Mouse (Mus musculus) embryonic facial prominence, embryonic 12.5 days (tissue): ENCODE data around the gene Micall1. TPM values are rescaled to one million over a fixed set of nuclear protein-coding genes. Genes with fewer than 3 reads are reported as not detected.

Experiments used
- ATAC-seq: fragments of 200-750 bp; cut with Nextera tagmentation; 2 replicates; pipeline ENCODE4 v1.8.0; 2017; ENCODE audit not compliant: insufficient number of reproducible peaks, insufficient read depth, low FRiP score, low TSS enrichment
- H3K27ac ChIP-seq: fragments of 300-500 bp; sonication (generic); 2 replicates; pipeline ENCODE4 v1.5.1; 2016; ENCODE audit warnings: mild to moderate bottlenecking
- H3K27me3 ChIP-seq: fragments of 300-500 bp; sonication (generic); 2 replicates; pipeline ENCODE4 v1.6.1; 2016; ENCODE audit warnings: mild to moderate bottlenecking, moderate library complexity
- H3K36me3 ChIP-seq: fragments of 300-500 bp; sonication (generic); 2 replicates; pipeline ENCODE4 v1.6.1; 2016; ENCODE audit warnings: mild to moderate bottlenecking
- H3K4me1 ChIP-seq: fragments of 300-500 bp; sonication (generic); 2 replicates; pipeline ENCODE4 v1.6.1; 2016
- H3K4me2 ChIP-seq: fragments of 300-500 bp; sonication (generic); replicated peaks from 2 replicates; pipeline ENCODE4 v1.6.1; 2016; ENCODE audit warnings: mild to moderate bottlenecking, moderate library complexity
- H3K4me3 ChIP-seq: fragments of 300-500 bp; sonication (generic); 2 replicates; pipeline ENCODE4 v1.5.1; 2016; ENCODE audit warnings: mild to moderate bottlenecking
- H3K9ac ChIP-seq: fragments of 300-500 bp; sonication (generic); 2 replicates; pipeline ENCODE4 v1.6.1; 2016; ENCODE audit warnings: mild to moderate bottlenecking, moderate library complexity
- H3K9me3 ChIP-seq: fragments of 300-500 bp; sonication (generic); 2 replicates; pipeline ENCODE4 v1.6.1; 2016; ENCODE audit warnings: mild to moderate bottlenecking, moderate library complexity
- WGBS: fragments of 180-500 bp; shearing (Covaris S2); methylation state at CpG from one replicate; pipeline ENCODE4 v1.1.7; 2016; 5-methylcytosine and 5-hydroxymethylcytosine counted together
- polyA plus RNA-seq: library from polyadenylated mRNA; unstranded; fragments of >200 nt; fragmentation: Nextera tagmentation; extraction: Ambion mirVana; gene quantifications from 2 replicates; pipeline ENCODE4 v1.2.1, GENCODE M21; 2016

The Micall1 gene
- polyA plus RNA-seq, 1 experiment from 2014 or later = 12.6 TPM

GRCm38 (mm10) chr15:79074446-79074845, 34.3 kb upstream of the Micall1 start:
- 38% methylated on average over 10 of the region's 10 CpGs for WGBS
- Histone ChIP-seq H3K4me1 (peaks cover 7% of the 10 kb centered on the region), H3K27me3 (no peaks in the 10 kb centered on the region), H3K27ac (peak overlapping the region; percentile 78), H3K9me3 (no peaks in the 10 kb centered on the region), H3K36me3 (peaks cover 33% of the 10 kb centered on the region), H3K4me3 (peak overlapping the region; percentile 82), H3K4me2 (peak overlapping the region; percentile 72), H3K9ac (peak overlapping the region; percentile 75; the same call in 1 of the 2 replicates)
- no peak for ATAC-seq

GRCm38 (mm10) chr15:79074913-79075532, 33.7 kb upstream of the Micall1 start, which contains the start of gene Eif3l:
Eif3l (plus strand) TSS chr15:79075179.
- H3K36me3 ChIP-seq = peaks cover 39% of the 10 kb centered on the region
- H3K27me3 ChIP-seq = no peaks in the 10 kb centered on the region
- H3K27ac ChIP-seq = peak within 1 kb of the TSS; percentile 78
- ATAC-seq = peak; percentile 71
- WGBS = 0% methylated on average over 49 of the region's 49 CpGs
- H3K9ac ChIP-seq = peak within 1 kb of the TSS; percentile 75
- H3K4me3 ChIP-seq = peak within 1 kb of the TSS; percentile 82
- H3K4me1 ChIP-seq = peaks cover 7% of the 10 kb centered on the region
- H3K4me2 ChIP-seq = peak within 1 kb of the TSS; percentile 72
- H3K9me3 ChIP-seq = no peaks in the 10 kb centered on the region

- H3K9ac ChIP-seq = peak overlapping the region; percentile 75
- H3K4me3 ChIP-seq = peak overlapping the region; percentile 82
- peaks cover 7% of the 10 kb centered on the region for H3K4me1 ChIP-seq
- H3K27ac ChIP-seq = no peak overlapping the region
- no peak for ATAC-seq
- peaks cover 45% of the 10 kb centered on the region for H3K36me3 ChIP-seq
- no peaks in the 10 kb centered on the region for H3K27me3 ChIP-seq
- H3K4me2 ChIP-seq = peak overlapping the region; percentile 72
- no peaks in the 10 kb centered on the region for H3K9me3 ChIP-seq
- WGBS = 39% methylated on average over 15 of the region's 15 CpGs
These were observed 32.9 kb upstream of the Micall1 start for GRCm38 (mm10) chr15:79075658-79076365.

- ATAC-seq = no peak
- Histone ChIP-seq H3K4me3 (no peak overlapping the region), H3K9ac (no peak overlapping the region), H3K27ac (no peak overlapping the region), H3K27me3 (no peaks in the 10 kb centered on the region), H3K4me1 (peaks cover 7% of the 10 kb centered on the region), H3K9me3 (no peaks in the 10 kb centered on the region), H3K4me2 (no peak overlapping the region), H3K36me3 (peaks cover 82% of the 10 kb centered on the region)
- 95% methylated on average over 7 of the region's 7 CpGs for WGBS
These were observed 29.1 kb upstream of the Micall1 start for GRCm38 (mm10) chr15:79079567-79079966.

- Histone ChIP-seq H3K4me1 (peaks cover 2% of the 10 kb centered on the region), H3K9me3 (no peaks in the 10 kb centered on the region), H3K27ac (no peak overlapping the region), H3K4me3 (no peak overlapping the region), H3K9ac (no peak overlapping the region), H3K36me3 (peaks cover 79% of the 10 kb centered on the region), H3K27me3 (no peaks in the 10 kb centered on the region), H3K4me2 (no peak overlapping the region)
- 87% methylated on average over 6 of the region's 6 CpGs for WGBS
- no peak for ATAC-seq
These were observed 16.4 kb upstream of the Micall1 start for GRCm38 (mm10) chr15:79092284-79092683.

- Histone ChIP-seq H3K27ac (no peak overlapping the region), H3K4me3 (no peak overlapping the region), H3K4me1 (peaks cover 12% of the 10 kb centered on the region), H3K27me3 (no peaks in the 10 kb centered on the region), H3K9me3 (no peaks in the 10 kb centered on the region), H3K9ac (no peak overlapping the region), H3K36me3 (peaks cover 73% of the 10 kb centered on the region), H3K4me2 (no peak overlapping the region)
- 71% methylated on average over 7 of the region's 7 CpGs for WGBS
- ATAC-seq = no peak
These were observed 15.4 kb upstream of the Micall1 start for GRCm38 (mm10) chr15:79093083-79093839.

GRCm38 (mm10) chr15:79095483-79095882, 13.2 kb upstream of the Micall1 start:
- peaks cover 16% of the 10 kb centered on the region for H3K4me1 ChIP-seq
- no peaks in the 10 kb centered on the region for H3K9me3 ChIP-seq
- no peak overlapping the region for H3K9ac ChIP-seq
- H3K4me3 ChIP-seq = no peak overlapping the region
- H3K27ac ChIP-seq = no peak overlapping the region
- 86% methylated on average over 5 of the region's 5 CpGs for WGBS
- no peak overlapping the region for H3K4me2 ChIP-seq
- no peak for ATAC-seq
- peaks cover 51% of the 10 kb centered on the region for H3K36me3 ChIP-seq
- no peaks in the 10 kb centered on the region for H3K27me3 ChIP-seq

- ATAC-seq = no peak
- Histone ChIP-seq H3K36me3 (peaks cover 40% of the 10 kb centered on the region), H3K4me2 (no peak overlapping the region)
These were observed 12.1 kb upstream of the Micall1 start for GRCm38 (mm10) chr15:79096556-79096955.

GRCm38 (mm10) chr15:79097135-79097534, 11.6 kb upstream of the Micall1 start:
- WGBS = 26% methylated on average over 2 of the region's 2 CpGs
- Histone ChIP-seq H3K4me1 (peaks cover 22% of the 10 kb centered on the region), H3K4me3 (no peak overlapping the region), H3K36me3 (peaks cover 34% of the 10 kb centered on the region), H3K9ac (no peak overlapping the region), H3K27ac (peak overlapping the region; percentile 59; the same call in 1 of the 2 replicates), H3K27me3 (no peaks in the 10 kb centered on the region), H3K9me3 (no peaks in the 10 kb centered on the region), H3K4me2 (no peak overlapping the region)
- ATAC-seq = no peak

More at GRCm38 (mm10) chr15:79096556-79096955, 12.1 kb upstream of the Micall1 start:
- 72% methylated on average over 3 of the region's 3 CpGs for WGBS
- no peak overlapping the region for H3K27ac ChIP-seq
- peaks cover 22% of the 10 kb centered on the region for H3K4me1 ChIP-seq
- no peak overlapping the region for H3K4me3 ChIP-seq
- no peak overlapping the region for H3K9ac ChIP-seq
- H3K27me3 ChIP-seq = no peaks in the 10 kb centered on the region
- no peaks in the 10 kb centered on the region for H3K9me3 ChIP-seq

GRCm38 (mm10) chr15:79097611-79098025, 11.1 kb upstream of the Micall1 start:
- Histone ChIP-seq H3K4me3 (no peak overlapping the region), H3K4me1 (peaks cover 22% of the 10 kb centered on the region), H3K27ac (peak overlapping the region; percentile 59; the same call in 1 of the 2 replicates), H3K27me3 (no peaks in the 10 kb centered on the region), H3K9ac (no peak overlapping the region), H3K4me2 (no peak overlapping the region), H3K9me3 (no peaks in the 10 kb centered on the region), H3K36me3 (peaks cover 30% of the 10 kb centered on the region)
- 37% methylated on average over 6 of the region's 6 CpGs for WGBS
- ATAC-seq = 0 out of 2 replicates have a peak, but pooled peaks have one; percentile 37

- H3K27ac ChIP-seq = no peak overlapping the region; the same call in 1 of the 2 replicates
- no peak overlapping the region for H3K9ac ChIP-seq
- H3K27me3 ChIP-seq = no peaks in the 10 kb centered on the region
- WGBS = 61% methylated on average over 5 of the region's 5 CpGs
- H3K9me3 ChIP-seq = no peaks in the 10 kb centered on the region
- H3K4me1 ChIP-seq = peaks cover 22% of the 10 kb centered on the region
- no peak overlapping the region for H3K4me3 ChIP-seq
- H3K4me2 ChIP-seq = no peak overlapping the region
- no peak for ATAC-seq
- H3K36me3 ChIP-seq = peaks cover 24% of the 10 kb centered on the region
These were observed 10.5 kb upstream of the Micall1 start for GRCm38 (mm10) chr15:79098220-79098619.
